Mouse (Mus musculus) neural tube, embryonic 11.5 days (tissue): ENCODE measurements around the gene Tbc1d20. TPM values are rescaled to one million over a fixed set of nuclear protein-coding genes. Genes with fewer than 3 reads are reported as not detected.

Experiments
- ATAC-seq: fragments of 200-750 bp; cut with Nextera tagmentation; 2 replicates; pipeline ENCODE4 v1.8.0; 2017; ENCODE audit warnings: moderate number of reproducible peaks, mild to moderate bottlenecking, moderate TSS enrichment, moderate library complexity; ENCODE audit not compliant: insufficient read depth, low FRiP score, low TSS enrichment
- DNase-seq: peaks from one replicate; pipeline ENCODE4 v3.0.0-alpha.2; 2015; ENCODE audit warnings: low spot score
- H3K27ac ChIP-seq: fragments of 300-500 bp; sonication (generic); 2 replicates; pipeline ENCODE4 v1.5.1; 2014; ENCODE audit warnings: low read depth, mild to moderate bottlenecking, low read length
- H3K27me3 ChIP-seq: fragments of 300-500 bp; sonication (generic); 2 replicates; pipeline ENCODE4 v1.6.1; 2014; ENCODE audit warnings: mild to moderate bottlenecking, low read length, mixed read lengths; ENCODE audit not compliant: control insufficient read depth, insufficient read depth
- H3K36me3 ChIP-seq: fragments of 300-500 bp; sonication (generic); 2 replicates; pipeline ENCODE4 v1.6.1; 2014; ENCODE audit warnings: mild to moderate bottlenecking, low read length, moderate library complexity, mixed read lengths; ENCODE audit not compliant: control insufficient read depth, insufficient read depth
- H3K4me1 ChIP-seq: fragments of 300-500 bp; sonication (generic); 2 replicates; pipeline ENCODE4 v1.6.1; 2014; ENCODE audit warnings: low read length, mixed read lengths; ENCODE audit not compliant: control insufficient read depth, insufficient read depth
- H3K4me2 ChIP-seq: fragments of 300-500 bp; sonication (generic); 2 replicates; pipeline ENCODE4 v1.6.1; 2014; ENCODE audit warnings: low read depth, mild to moderate bottlenecking, moderate library complexity
- H3K4me3 ChIP-seq: fragments of 300-500 bp; sonication (generic); 2 replicates; pipeline ENCODE4 v1.5.1; 2014; ENCODE audit warnings: low read depth, low read length
- H3K9ac ChIP-seq: fragments of 300-500 bp; sonication (generic); 2 replicates; pipeline ENCODE4 v1.6.1; 2014; ENCODE audit warnings: mild to moderate bottlenecking, low read length
- H3K9me3 ChIP-seq: fragments of 300-500 bp; sonication (generic); 2 replicates; pipeline ENCODE4 v1.6.1; 2016; ENCODE audit warnings: low read length; ENCODE audit not compliant: control insufficient read depth
- WGBS: fragments of 180-500 bp; shearing (Covaris S2); extraction: QIAGEN DNeasy Blood & Tissue Kit; methylation state at CpG from one replicate; pipeline ENCODE4 v1.1.7; 2014; 5-methylcytosine and 5-hydroxymethylcytosine counted together
- polyA plus RNA-seq: library from polyadenylated mRNA; unstranded; fragments of >200 nt; fragmentation: Nextera tagmentation; extraction: Ambion mirVana; gene quantifications from 2 replicates; pipeline ENCODE4 v1.2.1, GENCODE M21; 2014

The Tbc1d20 gene
- polyA plus RNA-seq, 1 experiment from 2014 or later = 30.0 TPM

- WGBS = 87% methylated on average over 6 of the region's 6 CpGs
- H3K27ac ChIP-seq = no peak overlapping the region
- ATAC-seq = no peak
- H3K4me3 ChIP-seq = no peak overlapping the region
- H3K36me3 ChIP-seq = peaks cover 12% of the 10 kb centered on the region
- no peaks in the 10 kb centered on the region for H3K4me1 ChIP-seq
- H3K9me3 ChIP-seq = no peaks in the 10 kb centered on the region
- DNase-seq = no peak
- H3K9ac ChIP-seq = no peak overlapping the region
- no peak overlapping the region for H3K4me2 ChIP-seq
- H3K27me3 ChIP-seq = no peaks in the 10 kb centered on the region
Measured at GRCm38 (mm10) chr2:152317054-152317453, 23.4 kb downstream of the Tbc1d20 start.

GRCm38 (mm10) chr2:152321558-152321957 lies 27.9 kb downstream of the Tbc1d20 start:
- ATAC-seq (no peak), DNase-seq (no peak)
- no peak overlapping the region for H3K9ac ChIP-seq
- no peak overlapping the region for H3K4me2 ChIP-seq
- 86% methylated on average over 5 of the region's 5 CpGs for WGBS
- no peak overlapping the region for H3K27ac ChIP-seq
- H3K36me3 ChIP-seq = peaks cover 24% of the 10 kb centered on the region
- H3K4me3 ChIP-seq = no peak overlapping the region
- H3K9me3 ChIP-seq = no peaks in the 10 kb centered on the region
- H3K4me1 ChIP-seq = no peaks in the 10 kb centered on the region
- no peaks in the 10 kb centered on the region for H3K27me3 ChIP-seq

- ATAC-seq (no peak), DNase-seq (no peak)
- no peak overlapping the region; the same call in 1 of the 2 replicates for H3K9ac ChIP-seq
- H3K9me3 ChIP-seq = no peaks in the 10 kb centered on the region
- H3K4me2 ChIP-seq = no peak overlapping the region
- no peaks in the 10 kb centered on the region for H3K27me3 ChIP-seq
- H3K27ac ChIP-seq = no peak overlapping the region
- H3K36me3 ChIP-seq = peaks cover 22% of the 10 kb centered on the region
- no peak overlapping the region for H3K4me3 ChIP-seq
- 94% methylated on average over 6 of the region's 6 CpGs for WGBS
- H3K4me1 ChIP-seq = no peaks in the 10 kb centered on the region
Measured at GRCm38 (mm10) chr2:152322198-152322597, 28.6 kb downstream of the Tbc1d20 start.

- DNase-seq (no peak), ATAC-seq (no peak)
- no peaks in the 10 kb centered on the region for H3K4me1 ChIP-seq
- H3K4me2 ChIP-seq = no peak overlapping the region
- no peaks in the 10 kb centered on the region for H3K9me3 ChIP-seq
- no peaks in the 10 kb centered on the region for H3K27me3 ChIP-seq
- no peak overlapping the region for H3K9ac ChIP-seq
- WGBS = 92% methylated on average over 14 of the region's 14 CpGs
- H3K27ac ChIP-seq = no peak overlapping the region
- H3K36me3 ChIP-seq = peaks cover 16% of the 10 kb centered on the region
- H3K4me3 ChIP-seq = no peak overlapping the region
Measured at GRCm38 (mm10) chr2:152323971-152324370, 30.3 kb downstream of the Tbc1d20 start.

- no peak overlapping the region for H3K9ac ChIP-seq
- H3K9me3 ChIP-seq = no peaks in the 10 kb centered on the region
- no peak overlapping the region for H3K4me2 ChIP-seq
- WGBS = 93% methylated on average over 3 of the region's 3 CpGs
- no peaks in the 10 kb centered on the region for H3K27me3 ChIP-seq
- no peak for ATAC-seq
- no peaks in the 10 kb centered on the region for H3K4me1 ChIP-seq
- peaks cover 18% of the 10 kb centered on the region for H3K36me3 ChIP-seq
- no peak for DNase-seq
- H3K27ac ChIP-seq = no peak overlapping the region
- no peak overlapping the region for H3K4me3 ChIP-seq
Measured at GRCm38 (mm10) chr2:152324842-152325241, 31.2 kb downstream of the Tbc1d20 start.

- Histone ChIP-seq H3K4me2 (no peak overlapping the region), H3K27ac (no peak overlapping the region), H3K4me1 (0 out of 2 replicates have a peak, but pooled peaks cover 2% of the 10 kb centered on the region), H3K9me3 (no peaks in the 10 kb centered on the region), H3K27me3 (no peaks in the 10 kb centered on the region), H3K4me3 (no peak overlapping the region), H3K9ac (no peak overlapping the region), H3K36me3 (peaks cover 18% of the 10 kb centered on the region)
- ATAC-seq (no peak), DNase-seq (no peak)
- 93% methylated on average over 13 of the region's 13 CpGs for WGBS
Measured at GRCm38 (mm10) chr2:152326157-152326556, 32.5 kb downstream of the Tbc1d20 start.

- H3K27ac ChIP-seq = no peak overlapping the region
- WGBS = 89% methylated on average over 8 of the region's 8 CpGs
Measured at GRCm38 (mm10) chr2:152326654-152327053, 33.0 kb downstream of the Tbc1d20 start.

GRCm38 (mm10) chr2:152327980-152328379 lies 34.4 kb downstream of the Tbc1d20 start:
- Histone ChIP-seq H3K4me2 (no peak overlapping the region), H3K36me3 (peaks cover 16% of the 10 kb centered on the region), H3K4me1 (peaks cover 8% of the 10 kb centered on the region), H3K27me3 (no peaks in the 10 kb centered on the region), H3K9me3 (no peaks in the 10 kb centered on the region), H3K27ac (no peak overlapping the region), H3K4me3 (no peak overlapping the region), H3K9ac (no peak overlapping the region)
- DNase-seq (no peak), ATAC-seq (no peak)
- 82% methylated on average over 5 of the region's 5 CpGs for WGBS

More at GRCm38 (mm10) chr2:152326654-152327053, 33.0 kb downstream of the Tbc1d20 start:
- peaks cover 6% of the 10 kb centered on the region for H3K4me1 ChIP-seq
- peaks cover 18% of the 10 kb centered on the region for H3K36me3 ChIP-seq
- no peaks in the 10 kb centered on the region for H3K27me3 ChIP-seq
- H3K9me3 ChIP-seq = no peaks in the 10 kb centered on the region
- DNase-seq = no peak
- no peak overlapping the region for H3K4me3 ChIP-seq
- H3K9ac ChIP-seq = no peak overlapping the region
- no peak for ATAC-seq
- H3K4me2 ChIP-seq = no peak overlapping the region

GRCm38 (mm10) chr2:152330858-152331423 lies 37.3 kb downstream of the Tbc1d20 start:
- WGBS = 66% methylated on average over 7 of the region's 7 CpGs
- peaks cover 6% of the 10 kb centered on the region for H3K36me3 ChIP-seq
- no peaks in the 10 kb centered on the region for H3K27me3 ChIP-seq
- H3K27ac ChIP-seq = no peak overlapping the region
- peak overlapping the region; percentile 90 for H3K4me2 ChIP-seq
- no peaks in the 10 kb centered on the region for H3K9me3 ChIP-seq
- no peak for ATAC-seq
- H3K4me1 ChIP-seq = peaks cover 8% of the 10 kb centered on the region
- H3K9ac ChIP-seq = no peak overlapping the region
- no peak for DNase-seq
- peak overlapping the region; percentile 83; the same call in 1 of the 2 replicates for H3K4me3 ChIP-seq
